Mouse (Mus musculus) left cerebral cortex, adult 18-20 months (tissue): ENCODE measurements at regions not wholly inside any gene's neighbourhood (a gene's known extent, or its start where the extent isn't known, plus 50 kb on each side); places are given as distances from the start of the nearest gene placed in this dataset.

Experiments
- DNase-seq, 2 experiments: peaks; one replicate each; pipeline ENCODE4 v3.0.0; 2021 to 2022; ENCODE audit warnings: low spot score in 2 of 2, mixed read lengths in 1 of 2

DNA sequence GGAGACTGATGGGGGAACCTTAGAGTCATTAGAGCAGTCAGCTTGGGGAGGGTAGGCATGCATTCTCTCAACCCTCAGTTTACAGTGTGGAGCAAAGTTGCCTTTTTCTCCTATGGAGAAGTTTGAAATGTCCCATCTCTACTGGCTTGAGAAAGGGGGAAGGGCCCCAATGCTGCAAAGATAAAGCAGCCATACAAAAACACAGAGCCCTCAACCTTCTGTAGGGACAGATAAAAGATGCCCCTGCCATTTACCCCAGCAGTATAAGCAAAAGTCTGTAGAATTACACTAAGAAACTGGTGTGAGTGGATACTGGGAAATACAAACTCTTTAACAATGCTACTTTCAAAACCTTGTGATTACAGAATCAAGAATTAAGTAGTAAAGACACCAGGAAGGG lies 71.9 kb upstream of the Tmem215 start:
- DNase-seq = no peak

DNA sequence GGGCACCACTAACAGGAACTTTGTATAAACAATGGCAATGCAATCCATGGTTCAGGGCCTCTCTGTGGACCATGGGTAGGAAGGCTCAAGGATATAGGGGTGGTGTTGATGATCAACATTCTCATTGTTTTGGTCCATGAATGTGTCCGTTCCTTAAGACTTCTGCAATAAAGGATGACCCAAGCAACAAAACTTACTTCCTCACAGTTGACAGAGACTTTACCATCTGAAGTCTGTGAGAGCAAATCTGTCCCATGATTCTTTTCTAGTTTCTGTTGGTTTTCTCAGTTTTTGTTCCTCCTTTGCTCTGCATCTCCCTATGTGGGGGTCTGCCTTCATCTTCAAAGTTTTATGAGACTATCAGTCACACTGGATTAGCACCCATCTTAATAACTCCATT lies 81.8 kb upstream of the Tmem215 start:
- DNase-seq = no peak

DNA sequence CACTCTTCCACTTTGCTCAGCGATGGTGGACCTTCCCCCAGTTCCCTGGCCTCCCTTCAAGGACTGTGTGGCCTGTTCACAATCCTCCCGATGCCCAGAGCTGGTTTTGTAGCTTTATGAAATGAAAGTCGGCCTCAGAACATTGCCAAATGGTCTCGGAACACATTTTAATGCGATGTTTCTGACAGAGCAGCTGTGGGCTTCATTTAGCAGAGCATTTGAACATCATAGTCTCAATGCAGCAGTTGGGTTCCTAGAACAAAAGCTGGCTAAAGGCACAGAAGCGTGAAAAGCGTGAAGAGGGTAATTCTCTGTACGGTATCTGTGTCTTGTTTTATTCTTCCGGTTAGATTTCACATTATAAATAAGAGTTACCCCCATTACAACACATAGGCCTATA lies 86.7 kb upstream of the Tmem215 start:
- peak; percentile 15 to 27 for DNase-seq

DNA sequence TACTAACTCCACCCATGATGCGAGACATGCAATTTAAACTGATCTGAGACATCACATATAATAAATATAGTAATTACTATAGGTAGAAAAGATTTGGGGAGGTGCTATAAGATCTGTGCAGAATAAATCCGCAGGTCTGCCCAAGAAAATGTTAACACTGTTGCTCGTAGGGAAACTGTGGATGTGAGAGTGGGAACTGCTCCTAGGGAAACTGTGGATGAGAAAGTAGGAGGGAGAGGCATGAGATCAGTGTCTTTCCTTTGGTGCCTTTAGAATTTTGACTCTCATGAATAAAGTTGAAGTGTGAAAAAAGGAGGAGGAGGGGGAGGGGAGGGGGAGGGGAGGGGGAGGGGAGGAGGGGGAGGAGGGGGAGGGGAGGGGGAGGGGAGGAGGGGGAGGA lies 87.3 kb upstream of the Tmem215 start:
- DNase-seq = no peak

DNA sequence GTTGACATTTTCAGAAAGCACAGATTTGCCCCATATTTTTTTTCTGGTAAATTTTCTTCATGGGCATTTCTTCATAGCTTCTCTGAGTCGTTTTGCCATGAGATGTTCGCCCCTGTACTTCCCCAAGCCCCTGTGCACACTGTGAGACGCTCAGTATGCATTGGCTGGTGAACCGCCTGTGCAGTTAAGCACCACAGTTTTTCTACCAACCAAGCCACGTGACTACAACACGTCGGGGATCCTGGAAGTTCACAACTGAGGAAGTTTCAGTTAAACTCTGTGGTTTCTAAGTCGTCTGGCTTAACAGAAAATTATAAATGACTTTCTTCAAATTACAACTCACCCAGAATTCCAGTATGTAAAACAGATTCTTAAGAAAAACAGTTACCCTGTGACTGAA lies 91.7 kb upstream of the Tmem215 start:
- DNase-seq = no peak

DNA sequence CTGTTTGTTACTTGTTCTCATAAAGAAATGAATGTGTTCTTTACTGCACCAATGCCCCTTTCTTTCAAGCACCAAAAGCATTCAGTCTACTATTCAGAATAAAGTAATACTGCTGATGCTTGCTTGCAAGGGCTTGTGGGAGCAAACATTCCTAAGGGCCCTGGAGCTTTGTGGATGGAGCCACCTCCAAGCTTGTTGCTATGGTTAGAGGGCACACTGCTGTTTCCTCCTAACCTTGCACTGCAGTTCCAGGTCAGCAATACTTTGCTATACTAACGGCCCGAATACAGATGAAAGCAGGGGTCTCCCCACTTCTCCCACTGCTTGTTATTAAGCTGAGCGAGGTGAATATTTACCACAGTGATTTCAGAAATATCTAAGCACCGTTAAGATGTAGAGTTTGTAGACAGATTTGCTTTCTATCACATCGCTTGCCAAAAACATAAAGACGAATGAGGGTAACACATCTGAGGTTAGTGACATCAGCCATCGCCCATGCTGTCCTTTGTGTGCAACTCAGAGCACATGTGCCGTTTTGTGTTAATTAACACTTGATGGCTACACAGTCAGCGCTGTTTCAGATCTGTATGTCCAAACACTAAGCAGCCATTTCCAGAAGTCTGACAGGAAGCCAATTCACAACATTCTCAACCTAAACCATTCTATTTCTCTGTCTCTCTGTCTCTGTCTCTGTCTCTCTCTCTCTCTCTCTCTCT lies 96.4 kb upstream of the Ndufb6 start:
- no peak for DNase-seq

DNA sequence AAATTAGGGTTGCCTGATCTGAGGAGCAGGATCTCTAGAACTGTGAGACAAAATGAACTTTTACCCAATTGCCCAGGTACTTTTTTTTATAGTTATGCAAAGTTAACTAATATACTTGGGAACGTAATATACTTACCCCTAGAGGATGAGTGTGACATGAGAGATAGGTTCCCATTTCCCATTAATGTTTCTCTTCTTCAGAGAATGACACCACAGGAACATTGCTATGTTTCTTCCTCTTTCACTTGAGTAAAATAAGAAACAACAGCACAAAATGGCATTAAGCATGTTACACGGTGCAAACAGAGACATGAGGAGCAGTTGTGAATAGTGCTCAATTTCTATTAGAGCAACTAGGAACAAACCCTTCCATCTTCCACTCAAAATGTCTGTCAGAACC lies 95.0 kb upstream of the Ndufb6 start:
- DNase-seq = no peak

DNA sequence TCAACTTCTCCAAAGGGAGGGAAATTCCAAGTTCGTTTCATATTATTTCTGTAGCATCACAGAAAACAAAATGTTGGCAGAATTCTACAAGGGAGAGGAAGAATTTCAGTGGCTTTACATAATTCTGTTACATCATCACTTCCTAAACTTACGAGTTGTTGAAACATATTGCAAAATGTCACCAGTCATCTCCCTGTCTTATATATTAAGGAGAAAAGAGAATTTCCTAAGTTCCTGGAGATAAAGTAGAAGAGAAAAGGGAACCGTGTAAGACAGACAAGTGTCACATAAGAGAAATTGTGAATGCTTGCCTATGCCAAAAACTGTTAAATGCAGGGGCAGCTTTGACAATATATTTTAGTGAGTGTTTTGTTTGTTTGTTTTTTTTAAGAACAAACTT lies 85.1 kb upstream of the Ndufb6 start:
- DNase-seq = no peak

DNA sequence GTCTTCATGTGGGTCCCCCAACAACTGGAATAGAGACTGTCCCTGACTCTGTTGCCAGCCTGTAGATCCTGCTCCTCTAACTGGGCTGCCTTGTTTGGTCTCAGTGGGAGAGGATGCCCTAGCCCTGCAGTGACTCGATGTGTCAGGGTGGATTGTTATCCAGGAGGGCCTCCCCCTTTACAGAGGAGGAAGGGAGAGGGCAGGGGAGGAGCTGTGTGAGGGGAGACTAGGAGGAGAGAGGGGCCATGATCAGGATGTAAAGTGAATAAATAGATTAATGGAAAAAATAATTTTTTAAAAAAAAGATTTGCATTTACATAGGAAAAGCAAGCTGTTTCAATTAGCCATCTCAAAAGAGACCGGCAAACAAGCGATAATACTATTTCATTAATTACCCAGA lies 80.1 kb upstream of the Ndufb6 start:
- DNase-seq = no peak

DNA sequence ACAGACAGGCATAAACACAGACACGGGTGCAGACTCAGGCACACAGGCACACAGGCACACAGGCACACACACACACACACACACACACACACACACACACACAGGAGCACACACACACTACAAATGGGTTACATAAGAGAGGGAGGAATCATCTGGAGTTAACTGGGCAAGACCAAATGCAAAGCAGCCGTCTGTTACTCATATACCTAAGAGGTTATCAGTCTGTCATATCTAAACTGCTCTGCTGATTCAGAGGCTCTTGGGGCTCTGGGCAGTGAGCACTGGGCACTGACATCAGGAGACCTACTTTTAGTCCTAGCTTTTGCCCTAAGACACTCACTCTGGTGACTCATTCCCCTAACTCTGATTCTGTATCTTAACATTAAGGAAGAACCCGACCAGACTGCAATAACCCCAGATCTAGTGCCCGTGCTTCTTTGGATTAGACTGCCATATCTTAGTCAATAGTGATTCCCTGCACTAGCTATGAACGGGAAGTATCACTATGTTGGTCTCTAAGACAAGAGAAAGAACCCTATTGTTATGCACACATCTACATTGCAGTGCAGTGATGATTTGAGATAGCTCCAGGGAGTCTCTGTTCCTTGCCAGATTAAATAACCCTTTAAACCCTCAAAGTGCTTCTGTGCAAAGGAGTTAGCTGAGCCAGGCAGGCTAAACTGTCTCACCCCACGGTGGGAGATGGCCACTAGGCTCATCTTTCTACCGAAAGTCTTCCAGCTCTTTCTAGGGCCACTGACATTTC lies 78.0 kb upstream of the Ndufb6 start:
- no peak for DNase-seq

DNA sequence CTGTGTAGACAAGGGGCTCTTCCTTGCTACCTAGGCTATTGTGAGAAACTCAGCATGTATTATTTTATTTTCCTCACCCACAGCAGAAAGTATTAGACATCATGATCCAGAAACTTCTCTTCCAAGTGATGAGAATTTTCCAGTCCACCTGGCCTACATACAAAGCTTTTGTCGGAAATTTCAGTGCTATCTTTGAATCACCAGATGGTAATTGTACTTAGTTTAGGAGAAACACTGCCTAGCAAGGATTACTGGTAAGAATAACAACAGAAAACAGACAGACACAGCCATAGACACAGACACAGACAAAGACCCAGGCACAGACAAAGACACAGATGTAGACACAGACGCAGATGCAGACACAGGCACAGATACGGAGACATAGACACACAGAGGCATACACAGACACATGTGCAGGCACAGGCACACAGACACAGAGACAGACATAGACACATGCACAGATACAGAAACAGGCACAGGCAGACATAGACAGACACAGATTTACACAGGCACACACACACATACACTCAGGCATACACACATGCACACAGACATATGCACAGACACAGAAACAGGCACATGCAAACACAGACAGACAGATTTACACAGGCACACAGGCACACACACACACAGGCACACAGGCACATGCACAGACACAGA lies 76.7 kb upstream of the Ndufb6 start:
- no peak for DNase-seq

DNA sequence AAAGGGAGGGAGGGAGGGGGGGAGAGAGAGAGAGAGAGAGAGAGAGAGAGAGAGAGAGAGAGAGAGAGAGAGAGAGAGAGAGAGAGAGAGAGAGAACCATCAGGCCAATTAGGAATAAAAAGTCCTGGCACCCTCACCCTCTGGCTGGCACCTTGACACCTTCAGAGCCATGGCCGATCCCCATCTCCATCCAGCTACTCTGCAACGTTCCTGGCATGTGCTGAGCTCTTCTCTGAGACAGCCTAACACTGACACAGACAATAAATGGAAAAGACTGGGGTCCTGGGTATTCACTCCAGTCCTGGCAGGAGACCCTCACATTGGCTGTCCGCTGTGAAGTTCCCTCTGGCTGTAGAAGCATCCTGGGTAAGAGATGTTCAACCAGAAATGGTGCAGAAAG lies 75.2 kb upstream of the Ndufb6 start:
- no peak for DNase-seq

DNA sequence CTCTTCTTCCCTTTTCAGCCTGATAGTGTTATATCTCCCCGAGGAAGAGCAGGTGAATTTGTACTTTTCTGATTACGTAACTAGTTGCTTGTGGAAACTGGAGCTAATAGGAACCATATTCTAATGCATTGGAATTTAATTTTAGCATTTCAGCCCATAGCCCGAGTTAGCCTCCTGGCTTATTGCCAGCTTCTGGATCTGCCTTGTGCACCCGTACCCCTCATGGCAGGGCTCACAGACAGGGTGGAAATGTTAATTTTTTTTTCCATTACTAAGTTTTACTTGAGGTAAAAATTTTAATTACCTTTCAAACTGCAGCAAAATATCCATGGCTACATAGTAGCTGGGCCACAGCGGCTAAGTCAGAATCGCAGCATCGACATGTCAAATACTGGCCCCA lies 72.4 kb upstream of the Ndufb6 start:
- DNase-seq = no peak

DNA sequence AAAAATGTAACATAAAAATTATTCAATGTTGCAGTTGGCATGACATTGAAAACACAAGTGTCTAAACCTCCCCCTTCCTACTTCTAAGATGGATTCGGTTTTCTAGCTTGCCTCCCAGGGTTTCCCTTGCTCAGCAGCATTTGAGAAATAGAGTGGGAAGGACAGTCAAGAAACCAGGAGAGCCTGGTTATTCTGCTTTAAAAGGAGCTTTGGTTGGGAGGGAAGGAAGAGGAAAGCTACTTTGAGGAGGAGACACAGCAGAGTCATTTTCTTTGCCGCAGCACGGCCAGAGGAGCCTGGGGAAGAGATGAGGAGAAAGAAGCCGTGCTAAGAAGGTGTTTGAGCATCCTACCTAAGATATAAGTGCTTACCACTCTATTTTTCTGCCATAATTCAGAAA lies 71.9 kb upstream of the Ndufb6 start:
- DNase-seq = no peak

DNA sequence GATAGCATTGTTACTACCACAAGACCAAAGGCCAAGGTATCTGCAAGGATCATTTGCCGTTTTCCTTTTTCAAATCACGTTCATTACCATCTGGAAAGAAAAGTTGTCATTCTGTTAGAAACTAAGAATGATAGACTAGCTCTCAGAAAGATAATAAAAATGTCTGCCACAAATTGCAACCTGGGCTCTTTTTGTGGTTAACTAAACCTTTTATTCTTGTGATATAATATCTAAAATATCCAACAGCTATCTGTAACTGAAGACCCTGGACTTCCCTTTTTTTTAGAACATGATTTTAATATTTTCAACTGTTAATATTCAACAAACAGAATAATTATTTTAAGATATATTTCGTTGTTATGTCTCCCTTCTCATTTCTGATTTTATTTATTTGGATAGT lies 66.6 kb upstream of the Ndufb6 start:
- no peak for DNase-seq

DNA sequence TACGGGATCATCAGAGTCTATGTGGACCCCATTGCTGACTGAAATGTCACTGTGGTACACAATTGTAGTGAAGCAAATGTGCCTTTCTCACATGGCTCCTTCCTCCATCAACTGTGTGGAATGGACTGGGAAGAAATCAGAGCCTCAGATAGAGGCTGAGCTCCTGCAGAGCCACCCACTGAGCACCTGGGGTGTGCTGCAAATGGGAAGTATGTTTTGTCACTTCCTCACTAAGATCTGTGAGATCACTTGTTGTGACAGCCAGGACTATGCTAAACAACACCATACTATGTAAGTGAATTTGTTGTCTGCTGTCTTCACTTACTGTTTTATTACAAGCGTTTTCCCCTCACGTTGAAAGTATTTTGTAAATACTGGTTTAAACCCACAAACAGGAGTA lies 63.0 kb upstream of the Ndufb6 start:
- DNase-seq = no peak

DNA sequence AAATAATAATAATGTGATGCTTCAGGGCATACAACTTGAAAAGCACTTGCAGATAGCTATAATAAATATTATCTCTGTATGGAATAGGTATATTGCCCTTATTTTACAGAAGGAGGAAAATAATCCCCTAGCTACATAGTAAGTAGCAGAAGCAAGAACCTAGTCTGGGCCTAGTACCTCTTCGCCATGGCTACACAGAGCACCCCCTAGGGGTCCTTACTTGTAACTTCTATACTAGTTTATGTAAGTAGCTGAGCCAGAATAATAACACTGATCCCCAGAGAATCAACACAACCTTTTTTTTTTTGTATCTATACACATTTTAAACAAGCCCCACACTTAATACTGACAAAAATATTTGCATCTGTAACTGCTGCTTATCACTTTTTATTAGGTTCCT lies 55.6 kb upstream of the Ndufb6 start:
- no peak for DNase-seq

DNA sequence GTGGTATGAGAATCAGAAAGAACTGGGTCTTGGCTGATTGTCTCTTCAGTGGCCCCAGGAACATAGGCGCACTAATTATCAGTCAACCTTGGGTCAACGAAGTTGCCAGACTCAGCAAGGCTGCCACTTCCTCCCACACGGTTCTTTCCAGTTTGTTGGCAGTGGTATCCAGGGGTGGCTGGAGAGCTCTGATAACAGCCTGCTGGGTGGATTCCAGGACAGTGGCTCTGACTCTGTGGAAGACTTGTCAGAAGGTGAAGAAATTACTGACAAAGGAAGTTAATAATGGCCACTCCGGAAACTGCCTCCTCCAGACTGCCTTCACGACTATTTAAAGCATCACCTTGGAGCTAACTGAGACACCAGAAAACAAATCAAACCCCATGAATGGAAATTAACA lies 50.5 kb upstream of the Ndufb6 start:
- DNase-seq = no peak
